Mouse (Mus musculus) lung, postnatal 0 days (tissue): ENCODE results near the gene Khdrbs2. TPM values are rescaled to one million over a fixed set of nuclear protein-coding genes. Genes with fewer than 3 reads are reported as not detected.
"Not testable (repeated sequence)": the region's sequence is repeated elsewhere in the genome, so short reads cannot be mapped to it uniquely, and the experiment has no call there.

Experiments
- ATAC-seq: fragments of 200-750 bp; cut with Nextera tagmentation; 2 replicates; pipeline ENCODE4 v1.8.0; 2017; ENCODE audit warnings: moderate library complexity
- DNase-seq: peaks from one replicate; pipeline ENCODE4 v3.0.0-alpha.2; 2016; ENCODE audit warnings: low spot score
- H3K27ac ChIP-seq: fragments of 300-500 bp; sonication (generic); 2 replicates; pipeline ENCODE4 v1.5.1; 2014; ENCODE audit warnings: antibody characterized with exemption, mild to moderate bottlenecking, low read length, mixed read lengths
- H3K27me3 ChIP-seq: fragments of 300-500 bp; sonication (generic); replicated peaks from 2 replicates; pipeline ENCODE4 v1.6.1; 2014; ENCODE audit warnings: low read length, mixed read lengths; ENCODE audit not compliant: insufficient read depth
- H3K36me3 ChIP-seq: fragments of 300-500 bp; sonication (generic); 2 replicates; pipeline ENCODE4 v1.6.1; 2014; ENCODE audit warnings: low read length, mixed read lengths; ENCODE audit not compliant: insufficient read depth
- H3K4me1 ChIP-seq: fragments of 300-500 bp; sonication (generic); 2 replicates; pipeline ENCODE4 v1.6.1; 2014; ENCODE audit warnings: antibody characterized with exemption, low read depth, low read length, mixed read lengths; ENCODE audit not compliant: insufficient read depth
- H3K4me2 ChIP-seq: fragments of 300-500 bp; sonication (generic); replicated peaks from 2 replicates; pipeline ENCODE4 v1.6.1; 2014; ENCODE audit warnings: low read depth, mild to moderate bottlenecking, low read length, moderate library complexity, mixed read lengths
- H3K4me3 ChIP-seq: fragments of 300-500 bp; sonication (generic); 2 replicates; pipeline ENCODE4 v1.5.1; 2014; ENCODE audit warnings: low read depth, low read length
- H3K9ac ChIP-seq: fragments of 300-500 bp; sonication (generic); replicated peaks from 2 replicates; pipeline ENCODE4 v1.6.1; 2014; ENCODE audit warnings: low read depth, mild to moderate bottlenecking
- H3K9me3 ChIP-seq: fragments of 300-500 bp; sonication (generic); 2 replicates; pipeline ENCODE4 v1.6.1; 2016; ENCODE audit warnings: low read length, mixed read lengths
- CTCF ChIP-seq: IDR thresholded peaks from 2 replicates; pipeline ENCODE4 v1.5.1; 2016; ENCODE audit warnings: antibody characterized with exemption, mild to moderate bottlenecking
- EP300 ChIP-seq: IDR thresholded peaks from 2 replicates; pipeline ENCODE4 v1.6.1; 2016; ENCODE audit warnings: antibody characterized with exemption, mild to moderate bottlenecking, control low read depth
- WGBS: fragments of 180-500 bp; shearing (Covaris S2); extraction: QIAGEN DNeasy Blood & Tissue Kit; methylation state at CpG from one replicate; pipeline ENCODE4 v1.1.7; 2014; 5-methylcytosine and 5-hydroxymethylcytosine counted together
- polyA plus RNA-seq: library from polyadenylated mRNA; unstranded; fragments of >200 nt; fragmentation: Nextera tagmentation; extraction: Ambion mirVana; gene quantifications from 2 replicates; pipeline ENCODE4 v1.2.1, GENCODE M21; 2015

The Khdrbs2 gene
- polyA plus RNA-seq, 1 experiment from 2014 or later = 0.12 TPM

- no peak for ATAC-seq
- Histone ChIP-seq H3K27me3 (no peaks in the 10 kb centered on the region), H3K4me3 (no peak overlapping the region), H3K4me2 (no peak overlapping the region), H3K27ac (no peak overlapping the region), H3K9ac (no peak overlapping the region), H3K9me3 (no peaks in the 10 kb centered on the region), H3K4me1 (no peaks in the 10 kb centered on the region), H3K36me3 (no peaks in the 10 kb centered on the region)
- DNase-seq = no peak
- TF ChIP-seq CTCF (no peak), EP300 (no peak)
- 87% methylated on average over 6 of the region's 6 CpGs for WGBS
Observed at GRCm38 (mm10) chr1:32503381-32503780, 330.9 kb downstream of the Khdrbs2 start.

- H3K4me3 ChIP-seq, ATAC-seq, H3K27me3 ChIP-seq, DNase-seq, H3K36me3 ChIP-seq, H3K9me3 ChIP-seq, H3K27ac ChIP-seq, H3K9ac ChIP-seq, H3K4me2 ChIP-seq, H3K4me1 ChIP-seq: not testable (repeated sequence)
- WGBS = 66% methylated on average over 2 of the region's 7 CpGs
Observed at GRCm38 (mm10) chr1:32547194-32547593, 374.7 kb downstream of the Khdrbs2 start, which contains the start of gene Gm5415. Gm5415 (minus strand) TSS chr1:32547294.

- no peak overlapping the region for H3K9ac ChIP-seq
Observed at GRCm38 (mm10) chr1:32553459-32553858, 380.9 kb downstream of the Khdrbs2 start.

GRCm38 (mm10) chr1:32553925-32554324 is 381.4 kb downstream of the Khdrbs2 start:
- H3K27ac ChIP-seq = no peak overlapping the region
- ATAC-seq = no peak
- no peak for DNase-seq
- H3K4me1 ChIP-seq = no peaks in the 10 kb centered on the region
- no peaks in the 10 kb centered on the region for H3K27me3 ChIP-seq
- H3K9me3 ChIP-seq = no peaks in the 10 kb centered on the region
- no peaks in the 10 kb centered on the region for H3K36me3 ChIP-seq
- no peak overlapping the region for H3K9ac ChIP-seq
- TF ChIP-seq CTCF (peak; percentile 34), EP300 (no peak)
- H3K4me3 ChIP-seq = no peak overlapping the region
- no peak overlapping the region for H3K4me2 ChIP-seq
- WGBS = 45% methylated on average over 4 of the region's 4 CpGs

More at GRCm38 (mm10) chr1:32553459-32553858, 380.9 kb downstream of the Khdrbs2 start:
- Histone ChIP-seq H3K4me2 (no peak overlapping the region), H3K36me3 (no peaks in the 10 kb centered on the region), H3K27me3 (no peaks in the 10 kb centered on the region), H3K4me3 (no peak overlapping the region), H3K27ac (no peak overlapping the region), H3K9me3 (no peaks in the 10 kb centered on the region), H3K4me1 (no peaks in the 10 kb centered on the region)
- no peak for DNase-seq
- ATAC-seq = no peak
- TF ChIP-seq EP300 (no peak), CTCF (no peak)
- 70% methylated on average over 3 of the region's 3 CpGs for WGBS

- TF ChIP-seq EP300 (no peak), CTCF (no peak)
- Histone ChIP-seq H3K4me3 (no peak overlapping the region), H3K9ac (no peak overlapping the region), H3K27me3 (no peaks in the 10 kb centered on the region), H3K27ac (no peak overlapping the region), H3K9me3 (no peaks in the 10 kb centered on the region), H3K36me3 (no peaks in the 10 kb centered on the region), H3K4me2 (no peak overlapping the region), H3K4me1 (no peaks in the 10 kb centered on the region)
- 84% methylated on average over 2 of the region's 2 CpGs for WGBS
- DNase-seq = no peak
- no peak for ATAC-seq
Observed at GRCm38 (mm10) chr1:32568901-32569300, 396.4 kb downstream of the Khdrbs2 start.

- Histone ChIP-seq H3K27me3 (no peaks in the 10 kb centered on the region), H3K27ac (no peak overlapping the region), H3K4me1 (no peaks in the 10 kb centered on the region), H3K36me3 (no peaks in the 10 kb centered on the region), H3K9me3 (no peaks in the 10 kb centered on the region), H3K4me3 (no peak overlapping the region), H3K9ac (no peak overlapping the region), H3K4me2 (no peak overlapping the region)
- TF ChIP-seq EP300 (no peak), CTCF (no peak)
- DNase-seq (no peak), ATAC-seq (no peak)
- WGBS = 79% methylated on average over 1 of the region's 1 CpGs
Observed at GRCm38 (mm10) chr1:32626060-32626459, 453.5 kb downstream of the Khdrbs2 start.
